Mouse (Mus musculus): ENCODE results near the gene Iqschfp.

Iqschfp gene

GRCm38 (mm10) chr3:67892026-67892705 lies at the start of gene Iqschfp, which contains the start of gene Iqcj:
TSS of gene Iqschfp (plus strand) at chr3:67892232.
TSS of gene Iqcj (plus strand) at chr3:67892220.
- no peak for DNase-seq (ENCODE audit: low read depth, low spot score)

- DNase-seq (ENCODE audit: low read depth, low spot score) = no peak
Observed at GRCm38 (mm10) chr3:67852397-67852796, 39.6 kb upstream of the Iqschfp start.

GRCm38 (mm10) chr3:67861524-67861923 lies 30.5 kb upstream of the Iqschfp start:
- no peak for DNase-seq (ENCODE audit: low read depth, low spot score)

- no peak for DNase-seq (ENCODE audit: low read depth, low spot score)
Observed at GRCm38 (mm10) chr3:67867420-67868065, 24.5 kb upstream of the Iqschfp start.

- no peak for DNase-seq (ENCODE audit: low read depth, low spot score)
Observed at GRCm38 (mm10) chr3:67869424-67869823, 22.6 kb upstream of the Iqschfp start.

GRCm38 (mm10) chr3:67877253-67877652 lies 14.8 kb upstream of the Iqschfp start:
- no peak for DNase-seq (ENCODE audit: low read depth, low spot score)

- no peak for DNase-seq (ENCODE audit: low read depth, low spot score)
Observed at GRCm38 (mm10) chr3:67884335-67884734, 7.7 kb upstream of the Iqschfp start.

- DNase-seq (ENCODE audit: low read depth, low spot score) = no peak
Observed at GRCm38 (mm10) chr3:67886176-67886575, 5.9 kb upstream of the Iqschfp start.

- no peak for DNase-seq (ENCODE audit: low read depth, low spot score)
Observed at GRCm38 (mm10) chr3:67887251-67887650, 4.8 kb upstream of the Iqschfp start.

GRCm38 (mm10) chr3:67892768-67893167 lies 736 bp downstream of the Iqschfp start:
- no peak for DNase-seq (ENCODE audit: low read depth, low spot score)

- no peak for DNase-seq (ENCODE audit: low read depth, low spot score)
Observed at GRCm38 (mm10) chr3:67902517-67902916, 10.5 kb downstream of the Iqschfp start.

GRCm38 (mm10) chr3:67908586-67908985 lies 16.6 kb downstream of the Iqschfp start:
- DNase-seq (ENCODE audit: low read depth, low spot score) = no peak

- DNase-seq (ENCODE audit: low read depth, low spot score) = no peak
Observed at GRCm38 (mm10) chr3:67918098-67918497, 26.1 kb downstream of the Iqschfp start.

GRCm38 (mm10) chr3:67918634-67919259 lies 26.7 kb downstream of the Iqschfp start:
- no peak for DNase-seq (ENCODE audit: low read depth, low spot score)

- no peak for DNase-seq (ENCODE audit: low read depth, low spot score)
Observed at GRCm38 (mm10) chr3:67923095-67923494, 31.1 kb downstream of the Iqschfp start.

- DNase-seq (ENCODE audit: low read depth, low spot score) = no peak
Observed at GRCm38 (mm10) chr3:67925453-67925852, 33.4 kb downstream of the Iqschfp start.

- no peak for DNase-seq (ENCODE audit: low read depth, low spot score)
Observed at GRCm38 (mm10) chr3:67930424-67931133, 38.5 kb downstream of the Iqschfp start.

- no peak for DNase-seq (ENCODE audit: low read depth, low spot score)
Observed at GRCm38 (mm10) chr3:67931181-67931580, 39.1 kb downstream of the Iqschfp start.

- no peak for DNase-seq (ENCODE audit: low read depth, low spot score)
Observed at GRCm38 (mm10) chr3:67931914-67932313, 39.9 kb downstream of the Iqschfp start.

- DNase-seq (ENCODE audit: low read depth, low spot score) = no peak
Observed at GRCm38 (mm10) chr3:67935829-67936228, 43.8 kb downstream of the Iqschfp start.

GRCm38 (mm10) chr3:67947000-67947399 lies 55.0 kb downstream of the Iqschfp start:
- DNase-seq (ENCODE audit: low read depth, low spot score) = no peak

- no peak for DNase-seq (ENCODE audit: low read depth, low spot score)
Observed at GRCm38 (mm10) chr3:67952517-67952940, 60.5 kb downstream of the Iqschfp start.
